10 mouse cellular contexts compared by ENCODE assay signal in genomic region chr14:121749606-121750005, GRCm38 (mm10).
"Had no signal": no experiment of that assay in that cellular context is flagged by ENCODE, and none has a peak within 500 bp of the region (broad histone marks: within the 10 kb centered on the region; RNA-seq: fewer than 3 reads in every experiment).

No protein-coding gene starts in this region.

- H3K27ac ChIP-seq: limb, embryonic 15.5 days; liver, embryonic 12.5 days; lung, embryonic 15.5 days; midbrain, embryonic 12.5 days had no signal

- H3K27me3 ChIP-seq: limb, embryonic 15.5 days; liver, embryonic 12.5 days; lung, embryonic 15.5 days; midbrain, embryonic 12.5 days had no signal

- H3K4me3 ChIP-seq: limb, embryonic 15.5 days; liver, embryonic 12.5 days; lung, embryonic 15.5 days; midbrain, embryonic 12.5 days had no signal

- H3K36me3 ChIP-seq: limb, embryonic 15.5 days; liver, embryonic 12.5 days; lung, embryonic 15.5 days; midbrain, embryonic 12.5 days had no signal

- H3K4me2 ChIP-seq: limb, embryonic 15.5 days; liver, embryonic 12.5 days; lung, embryonic 15.5 days; midbrain, embryonic 12.5 days had no signal

- H3K9ac ChIP-seq: limb, embryonic 15.5 days; liver, embryonic 12.5 days; lung, embryonic 15.5 days; midbrain, embryonic 12.5 days had no signal

- H3K4me1 ChIP-seq: liver, embryonic 12.5 days; midbrain, embryonic 12.5 days had no signal

- H3K9me3 ChIP-seq: limb, embryonic 15.5 days; liver, embryonic 12.5 days; lung, embryonic 15.5 days; midbrain, embryonic 12.5 days had no signal

- DNase-seq: kidney, postnatal 14 days; right cerebral cortex, postnatal 14 days; thymus, adult 18-20 months; thymus, postnatal 14 days had no signal

- ATAC-seq: intestine, embryonic 16.5 days; liver, embryonic 12.5 days; midbrain, embryonic 16.5 days had no signal
